Mouse (Mus musculus) hindbrain, embryonic 15.5 days (tissue): ENCODE measurements at regions not wholly inside any gene's neighbourhood (a gene's known extent, or its start where the extent isn't known, plus 50 kb on each side); places are given as distances from the start of the nearest gene placed in this dataset.

Experiments
- ATAC-seq: fragments of 200-750 bp; cut with Nextera tagmentation; 2 replicates; pipeline ENCODE4 v1.8.0; 2017; ENCODE audit warnings: low read depth, moderate number of reproducible peaks, moderate TSS enrichment; ENCODE audit not compliant: low FRiP score
- H3K27ac ChIP-seq: fragments of 300-500 bp; sonication (generic); replicated peaks from 2 replicates; pipeline ENCODE4 v1.5.1; 2015; ENCODE audit warnings: mild to moderate bottlenecking, inconsistent platforms
- H3K27me3 ChIP-seq: fragments of 300-500 bp; sonication (generic); 2 replicates; pipeline ENCODE4 v1.6.1; 2015; ENCODE audit warnings: control low read depth, inconsistent platforms
- H3K36me3 ChIP-seq: fragments of 300-500 bp; sonication (generic); 2 replicates; pipeline ENCODE4 v1.6.1; 2015; ENCODE audit warnings: control low read depth, inconsistent platforms
- H3K4me1 ChIP-seq: fragments of 300-500 bp; sonication (generic); replicated peaks from 2 replicates; pipeline ENCODE4 v1.6.1; 2015; ENCODE audit warnings: control low read depth, inconsistent platforms
- H3K4me2 ChIP-seq: fragments of 300-500 bp; sonication (generic); 2 replicates; pipeline ENCODE4 v1.6.1; 2015; ENCODE audit warnings: moderate library complexity, mild to moderate bottlenecking, inconsistent platforms
- H3K4me3 ChIP-seq: fragments of 300-500 bp; sonication (generic); 2 replicates; pipeline ENCODE4 v1.5.1; 2015; ENCODE audit warnings: mild to moderate bottlenecking, inconsistent platforms
- H3K9ac ChIP-seq: fragments of 300-500 bp; sonication (generic); 2 replicates; pipeline ENCODE4 v1.6.1; 2015; ENCODE audit warnings: inconsistent platforms
- H3K9me3 ChIP-seq: fragments of 300-500 bp; sonication (generic); 2 replicates; pipeline ENCODE4 v1.6.1; 2016; ENCODE audit warnings: control low read depth, inconsistent platforms
- WGBS: fragments of 180-500 bp; shearing (Covaris S2); methylation state at CpG from one replicate; pipeline ENCODE4 v1.1.7; 2015; 5-methylcytosine and 5-hydroxymethylcytosine counted together

- no peaks in the 10 kb centered on the region for H3K36me3 ChIP-seq
- H3K27me3 ChIP-seq: no peaks in the 10 kb centered on the region
- no peaks in the 10 kb centered on the region for H3K9me3 ChIP-seq
- no peak for ATAC-seq
- 94% methylated on average over 3 of the region's 3 CpGs for WGBS
- 0 out of 2 replicates have a peak, but pooled peaks cover under 1% of the 10 kb centered on the region for H3K4me1 ChIP-seq
- H3K4me2 ChIP-seq: no peak overlapping the region
- no peak overlapping the region for H3K4me3 ChIP-seq
- H3K27ac ChIP-seq: no peak overlapping the region
- no peak overlapping the region for H3K9ac ChIP-seq
These were observed 111.0 kb upstream of the 9330182O14Rik start for GRCm38 (mm10) chr15:40023195-40023594.

GRCm38 (mm10) chr15:40032088-40032487 is 102.1 kb upstream of the 9330182O14Rik start:
- Histone ChIP-seq H3K27me3 (no peaks in the 10 kb centered on the region), H3K4me2 (no peak overlapping the region), H3K9ac (no peak overlapping the region), H3K4me1 (no peaks in the 10 kb centered on the region), H3K27ac (no peak overlapping the region), H3K9me3 (no peaks in the 10 kb centered on the region), H3K4me3 (no peak overlapping the region), H3K36me3 (no peaks in the 10 kb centered on the region)
- no peak for ATAC-seq

- no peak overlapping the region for H3K4me2 ChIP-seq
- H3K9ac ChIP-seq: no peak overlapping the region
- no peak for ATAC-seq
- H3K27ac ChIP-seq: no peak overlapping the region
- no peaks in the 10 kb centered on the region for H3K4me1 ChIP-seq
- no peaks in the 10 kb centered on the region for H3K27me3 ChIP-seq
- 90% methylated on average over 1 of the region's 1 CpGs for WGBS
- no peaks in the 10 kb centered on the region for H3K9me3 ChIP-seq
- H3K4me3 ChIP-seq: no peak overlapping the region
- no peaks in the 10 kb centered on the region for H3K36me3 ChIP-seq
These were observed 98.0 kb upstream of the 9330182O14Rik start for GRCm38 (mm10) chr15:40036181-40036580.

GRCm38 (mm10) chr15:40037266-40037665 is 96.9 kb upstream of the 9330182O14Rik start:
- H3K36me3 ChIP-seq: no peaks in the 10 kb centered on the region
- H3K4me1 ChIP-seq: no peaks in the 10 kb centered on the region
- no peak for ATAC-seq
- WGBS: 82% methylated on average over 7 of the region's 7 CpGs
- H3K27ac ChIP-seq: no peak overlapping the region
- no peak overlapping the region for H3K9ac ChIP-seq
- H3K9me3 ChIP-seq: no peaks in the 10 kb centered on the region
- no peaks in the 10 kb centered on the region for H3K27me3 ChIP-seq
- H3K4me2 ChIP-seq: no peak overlapping the region
- H3K4me3 ChIP-seq: no peak overlapping the region

- Histone ChIP-seq H3K4me3 (no peak overlapping the region), H3K9ac (no peak overlapping the region), H3K4me1 (no peaks in the 10 kb centered on the region), H3K36me3 (no peaks in the 10 kb centered on the region), H3K27me3 (no peaks in the 10 kb centered on the region), H3K9me3 (no peaks in the 10 kb centered on the region), H3K4me2 (no peak overlapping the region), H3K27ac (no peak overlapping the region)
- no peak for ATAC-seq
- 41% methylated on average over 5 of the region's 5 CpGs for WGBS
These were observed 87.9 kb upstream of the 9330182O14Rik start for GRCm38 (mm10) chr15:40046219-40046618.

GRCm38 (mm10) chr15:40047100-40047499 is 87.1 kb upstream of the 9330182O14Rik start:
- Histone ChIP-seq H3K4me3 (no peak overlapping the region), H3K27ac (no peak overlapping the region), H3K9me3 (no peaks in the 10 kb centered on the region), H3K9ac (no peak overlapping the region), H3K4me1 (no peaks in the 10 kb centered on the region), H3K4me2 (no peak overlapping the region), H3K27me3 (no peaks in the 10 kb centered on the region), H3K36me3 (no peaks in the 10 kb centered on the region)
- WGBS: 87% methylated on average over 1 of the region's 1 CpGs
- no peak for ATAC-seq

- no peaks in the 10 kb centered on the region for H3K9me3 ChIP-seq
- 89% methylated on average over 2 of the region's 2 CpGs for WGBS
- H3K4me1 ChIP-seq: no peaks in the 10 kb centered on the region
- ATAC-seq: no peak
- H3K27me3 ChIP-seq: no peaks in the 10 kb centered on the region
- H3K4me2 ChIP-seq: no peak overlapping the region
- H3K9ac ChIP-seq: no peak overlapping the region
- H3K36me3 ChIP-seq: no peaks in the 10 kb centered on the region
- no peak overlapping the region for H3K27ac ChIP-seq
- no peak overlapping the region for H3K4me3 ChIP-seq
These were observed 66.1 kb upstream of the 9330182O14Rik start for GRCm38 (mm10) chr15:40068051-40068450.

- Histone ChIP-seq H3K9me3 (no peaks in the 10 kb centered on the region), H3K36me3 (no peaks in the 10 kb centered on the region), H3K4me3 (no peak overlapping the region), H3K27me3 (no peaks in the 10 kb centered on the region), H3K4me1 (no peaks in the 10 kb centered on the region), H3K27ac (no peak overlapping the region), H3K4me2 (no peak overlapping the region), H3K9ac (no peak overlapping the region)
- ATAC-seq: no peak
- WGBS: 77% methylated on average over 3 of the region's 3 CpGs
These were observed 58.8 kb upstream of the 9330182O14Rik start for GRCm38 (mm10) chr15:40075334-40075893.

GRCm38 (mm10) chr15:40079872-40080271 is 54.3 kb upstream of the 9330182O14Rik start:
- Histone ChIP-seq H3K36me3 (no peaks in the 10 kb centered on the region), H3K4me3 (no peak overlapping the region), H3K9ac (no peak overlapping the region), H3K27me3 (no peaks in the 10 kb centered on the region), H3K4me1 (no peaks in the 10 kb centered on the region), H3K9me3 (no peaks in the 10 kb centered on the region), H3K4me2 (no peak overlapping the region), H3K27ac (no peak overlapping the region)
- 71% methylated on average over 6 of the region's 6 CpGs for WGBS
- no peak for ATAC-seq
